Mouse (Mus musculus): ENCODE data around the gene Rptor. TPM values are rescaled to one million over a fixed set of nuclear protein-coding genes. Genes with fewer than 3 reads are reported as not detected.

Gene Rptor
- total RNA-seq, 1 experiment from 2014 or later, result 15.3 TPM

DNA sequence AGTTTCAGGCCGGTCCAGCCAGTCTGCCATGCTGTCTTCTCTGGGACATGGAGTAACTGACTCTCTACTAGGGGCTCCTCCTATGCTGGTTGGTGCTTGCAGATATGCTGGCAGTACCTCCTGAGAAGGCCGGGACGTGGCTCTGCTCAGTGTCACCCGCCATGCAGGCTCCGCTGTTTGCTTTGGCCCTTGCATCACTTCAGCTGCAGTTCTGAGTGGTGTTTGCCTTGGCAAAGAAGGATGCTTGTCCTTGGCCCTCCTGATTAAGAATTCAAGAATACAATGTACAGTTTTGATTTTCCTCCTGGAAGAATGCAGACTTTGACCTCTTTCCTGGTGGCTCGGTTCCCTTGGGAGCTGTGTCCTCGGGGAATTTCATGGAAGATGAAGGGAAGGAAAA lies 342.6 kb downstream of the Rptor start:
- ATAC-seq (replicated peaks; ENCODE audit: insufficient number of reproducible peaks, low FRiP score, low TSS enrichment, poor library complexity, severe bottlenecking), result no peak

DNA sequence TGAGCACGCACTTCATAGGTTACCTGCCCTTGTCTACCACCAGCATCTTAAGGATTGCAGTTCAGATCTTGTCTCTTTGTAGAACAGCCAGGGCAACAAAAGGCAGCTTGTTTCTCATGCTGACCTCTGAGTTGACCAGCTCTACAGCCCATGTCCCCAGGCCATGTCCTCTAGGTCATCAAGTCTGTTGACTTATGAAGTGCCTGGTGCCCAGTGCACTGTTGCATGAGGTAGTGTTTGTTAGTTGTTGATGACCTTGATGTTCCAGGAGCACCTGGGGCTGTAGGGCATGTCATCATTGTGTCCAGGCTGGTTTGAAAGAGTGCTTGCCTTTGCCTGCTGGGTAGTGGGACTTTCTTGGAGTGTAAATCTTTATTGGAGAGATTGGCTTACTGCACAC lies 344.7 kb downstream of the Rptor start:
- ATAC-seq (replicated peaks; ENCODE audit: insufficient number of reproducible peaks, low FRiP score, low TSS enrichment, poor library complexity, severe bottlenecking), result no peak

GRCm38 (mm10) chr11:119947897-119948296 lies 345.2 kb downstream of the Rptor start:
- ATAC-seq (replicated peaks; ENCODE audit: insufficient number of reproducible peaks, low FRiP score, low TSS enrichment, poor library complexity, severe bottlenecking), result no peak

GRCm38 (mm10) chr11:119948305-119948704 lies 345.6 kb downstream of the Rptor start:
- no peak for ATAC-seq (replicated peaks; ENCODE audit: insufficient number of reproducible peaks, low FRiP score, low TSS enrichment, poor library complexity, severe bottlenecking)

DNA sequence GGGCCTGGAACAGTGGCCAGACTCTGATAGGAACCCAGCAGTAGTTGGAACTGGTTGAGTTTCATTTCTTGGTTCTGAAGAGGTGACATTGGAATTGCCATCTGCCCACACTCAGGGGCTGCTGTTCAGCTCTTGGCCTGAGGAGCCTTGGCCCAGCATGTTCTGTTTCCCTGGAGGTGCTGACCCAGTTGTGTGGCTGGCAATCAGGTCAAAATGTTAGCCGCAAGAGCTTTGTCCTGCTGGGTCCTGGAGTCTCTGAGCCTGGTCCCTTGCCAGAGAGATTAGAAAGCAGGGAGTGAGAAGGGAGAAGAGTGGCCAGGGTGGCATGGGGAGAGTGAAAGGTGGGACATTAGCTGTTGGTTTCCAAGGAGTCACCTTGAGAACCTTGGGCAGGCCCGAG lies 346.1 kb downstream of the Rptor start:
- no peak for ATAC-seq (replicated peaks; ENCODE audit: insufficient number of reproducible peaks, low FRiP score, low TSS enrichment, poor library complexity, severe bottlenecking)

Other genes starting within 250 kb of the Rptor start
- gene Sgsh, start 247.4 kb upstream of the Rptor start, total RNA-seq (2017), result 15.0 to 19.4 TPM (median 17.0 TPM) in 3 replicates
- 8.4 to 16.4 TPM (median 13.5 TPM) in 3 replicates for gene Slc26a11, start 247.3 kb upstream of the Rptor start, total RNA-seq (2017)
- 58.5 to 104 TPM (median 67.5 TPM) in 3 replicates for gene Rnf213, start 209.8 kb upstream of the Rptor start, total RNA-seq (2017)
- 4.1 to 11.0 TPM (median 7.6 TPM) in 3 replicates for gene Endov, start 111.6 kb upstream of the Rptor start, total RNA-seq (2017)
- 0.29 TPM in 1 of 3 replicates, not detected in the others for gene Nptx1, start 55.2 kb upstream of the Rptor start, total RNA-seq (2017)